Mouse (Mus musculus): ENCODE measurements around the gene Cdkal1.

DNA sequence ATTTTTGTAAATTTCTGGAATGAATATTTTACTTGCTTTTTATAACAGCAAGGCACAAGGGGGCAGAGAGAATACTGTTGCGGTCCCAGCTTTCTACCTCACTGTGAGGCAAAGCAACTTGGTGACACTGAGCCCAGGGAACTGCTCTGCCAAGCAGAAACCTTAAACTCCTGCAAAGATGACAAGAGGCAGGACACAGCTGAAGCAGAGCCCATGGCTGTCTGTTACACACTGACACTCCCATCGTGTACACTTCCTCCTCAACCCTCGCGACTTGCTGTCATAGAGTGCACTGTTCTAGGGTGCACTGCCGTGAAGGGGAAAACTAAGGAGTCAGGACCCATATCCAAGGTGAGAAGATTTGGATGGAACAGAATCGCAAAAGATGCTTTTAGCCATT, 393.2 kb downstream of the Cdkal1 start:
- no peak for TF ChIP-seq POLR2A (IDR thresholded peaks at IDR 0.05; ENCODE audit: low read depth, low read length)
- TF ChIP-seq CTCF (IDR thresholded peaks at IDR 0.05; ENCODE audit: extremely low read depth, insufficient read depth, insufficient read length, insufficient replicate concordance) = no peak
